Mouse (Mus musculus): Measurements from ENCODE around the gene 2310003L06Rik.

Gene 2310003L06Rik

GRCm38 (mm10) chr5:88002249-88002648 lies 33.0 kb downstream of the 2310003L06Rik start, which contains the start of gene Smr3a:
Gene Smr3a, plus strand, starts transcription at chr5:88002549.
- Histone ChIP-seq H3K9me3 (ENCODE audit: low read length) (no peaks in the 10 kb centered on the region), H3K4me1 (replicated peaks; ENCODE audit: low read depth, low read length) (peaks cover 9% of the 10 kb centered on the region), H3K4me3 (replicated peaks; ENCODE audit: low read length) (no peak within 1 kb of the TSS), H3K27me3 (ENCODE audit: insufficient read depth, low read length) (no peaks in the 10 kb centered on the region), H3K36me3 (ENCODE audit: insufficient read depth, low read length) (no peaks in the 10 kb centered on the region)
- TF ChIP-seq POU5F1 (IDR thresholded peaks at IDR 0.05; ENCODE audit: borderline replicate concordance, low read length) (no peak), CTCF (conservative IDR thresholded peaks at IDR 0.05; ENCODE audit: low read length) (no peak), NANOG (IDR thresholded peaks at IDR 0.05; ENCODE audit: borderline replicate concordance, low read length) (no peak)

GRCm38 (mm10) chr5:88005241-88005640 lies 36.0 kb downstream of the 2310003L06Rik start:
- TF ChIP-seq POU5F1 (IDR thresholded peaks at IDR 0.05; ENCODE audit: borderline replicate concordance, low read length), result no peak
- peak; percentile 46; the same call in 1 of the 2 replicates for TF ChIP-seq NANOG (IDR thresholded peaks at IDR 0.05; ENCODE audit: borderline replicate concordance, low read length)
- Histone ChIP-seq H3K36me3 (ENCODE audit: insufficient read depth, low read length) (no peaks in the 10 kb centered on the region), H3K27me3 (ENCODE audit: insufficient read depth, low read length) (no peaks in the 10 kb centered on the region), H3K9me3 (ENCODE audit: low read length) (no peaks in the 10 kb centered on the region), H3K4me3 (replicated peaks; ENCODE audit: low read length) (no peak overlapping the region), H3K4me1 (replicated peaks; ENCODE audit: low read depth, low read length) (peaks cover 15% of the 10 kb centered on the region)
